Mouse (Mus musculus) left cerebral cortex, postnatal 25 days (tissue): Measurements from ENCODE around the gene Slc35d3. TPM values are rescaled to one million over a fixed set of nuclear protein-coding genes. Genes with fewer than 3 reads are reported as not detected.
A peak's percentile ranks its signal among the peaks of the same experiment; 100 is the strongest.

ENCODE experiments used
- DNase-seq, 2 experiments: peaks; one replicate each; pipeline ENCODE4 v3.0.0; 2022; ENCODE audit warnings: low spot score in 2 of 2, mixed read lengths in 1 of 2
- intact Hi-C: fragments of 180-260 bp; cut with DNase I; formaldehyde crosslinking; loops from one replicate; pipeline ENCODE4 v1.15.1; 2025
- total RNA-seq, 2 experiments: library from RNA; stranded (reverse); gene quantifications; 2 replicates each; pipeline ENCODE4 v1.2.3; 2021

The Slc35d3 gene
- total RNA-seq, 2 experiments from 2014 or later = 0.85 to 5.2 TPM

DNA sequence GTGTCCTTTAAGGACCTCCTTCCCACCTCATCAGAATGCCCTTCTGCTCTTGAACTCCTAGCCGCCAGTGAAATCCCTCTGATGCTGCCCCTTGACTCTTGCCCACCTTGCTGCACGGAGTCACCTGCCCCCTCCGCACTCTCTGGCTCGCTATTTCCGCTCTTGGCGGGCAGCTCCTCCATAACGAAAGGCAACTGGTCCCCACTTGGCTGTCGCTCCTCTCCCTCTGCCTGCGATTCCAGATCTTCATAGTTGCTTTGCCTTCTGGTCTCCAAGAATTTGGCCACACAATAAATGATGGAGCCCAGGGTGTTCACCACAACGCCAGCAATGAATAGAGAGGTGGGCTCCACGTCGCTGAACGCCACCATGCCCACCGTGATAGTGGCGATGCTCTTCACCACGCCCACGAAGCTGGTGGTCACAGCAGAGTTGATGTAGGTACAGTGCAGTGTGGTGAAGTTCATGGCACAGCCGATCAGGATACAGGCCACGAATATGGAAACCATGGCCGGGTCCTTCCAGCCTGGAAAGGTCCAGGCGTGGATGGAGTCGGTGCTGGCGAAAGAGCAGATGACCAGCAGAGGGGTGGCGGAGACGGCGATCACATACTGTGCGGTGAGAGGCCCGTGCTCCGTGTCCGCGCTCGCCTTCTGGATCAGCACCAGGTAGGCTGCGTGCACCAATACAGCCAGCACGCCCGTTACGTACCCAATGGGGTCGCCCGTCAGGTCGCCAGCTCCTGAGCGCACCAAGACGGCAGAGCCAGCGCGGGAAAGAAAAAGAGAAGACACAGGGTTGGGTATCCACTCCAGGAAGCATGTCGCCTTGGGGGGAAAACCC, 2.1 kb downstream of the Slc35d3 start:
- DNase-seq = no peak
- intact Hi-C loops = no loop called here

DNA sequence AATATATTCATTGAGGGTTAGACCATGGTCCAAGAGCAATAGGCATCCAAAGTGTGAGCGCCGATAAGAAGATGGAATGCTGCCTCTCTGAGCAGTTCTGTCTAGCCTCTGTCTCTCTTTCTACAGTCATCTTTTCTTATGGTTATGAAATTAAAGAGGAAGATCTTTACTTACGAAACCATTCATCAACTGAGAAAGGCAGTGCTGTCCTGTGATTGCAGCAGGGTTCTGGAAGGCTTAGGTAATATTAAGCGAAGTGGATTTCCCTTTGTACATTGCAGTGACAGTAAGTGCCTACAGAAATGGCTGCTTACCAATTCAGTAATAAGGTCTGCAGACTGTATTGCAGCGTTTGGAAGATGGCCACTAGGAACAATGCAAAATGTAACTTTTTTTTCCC, 11.4 kb downstream of the Slc35d3 start:
- intact Hi-C loops = no loop called here
- no peak for DNase-seq

DNA sequence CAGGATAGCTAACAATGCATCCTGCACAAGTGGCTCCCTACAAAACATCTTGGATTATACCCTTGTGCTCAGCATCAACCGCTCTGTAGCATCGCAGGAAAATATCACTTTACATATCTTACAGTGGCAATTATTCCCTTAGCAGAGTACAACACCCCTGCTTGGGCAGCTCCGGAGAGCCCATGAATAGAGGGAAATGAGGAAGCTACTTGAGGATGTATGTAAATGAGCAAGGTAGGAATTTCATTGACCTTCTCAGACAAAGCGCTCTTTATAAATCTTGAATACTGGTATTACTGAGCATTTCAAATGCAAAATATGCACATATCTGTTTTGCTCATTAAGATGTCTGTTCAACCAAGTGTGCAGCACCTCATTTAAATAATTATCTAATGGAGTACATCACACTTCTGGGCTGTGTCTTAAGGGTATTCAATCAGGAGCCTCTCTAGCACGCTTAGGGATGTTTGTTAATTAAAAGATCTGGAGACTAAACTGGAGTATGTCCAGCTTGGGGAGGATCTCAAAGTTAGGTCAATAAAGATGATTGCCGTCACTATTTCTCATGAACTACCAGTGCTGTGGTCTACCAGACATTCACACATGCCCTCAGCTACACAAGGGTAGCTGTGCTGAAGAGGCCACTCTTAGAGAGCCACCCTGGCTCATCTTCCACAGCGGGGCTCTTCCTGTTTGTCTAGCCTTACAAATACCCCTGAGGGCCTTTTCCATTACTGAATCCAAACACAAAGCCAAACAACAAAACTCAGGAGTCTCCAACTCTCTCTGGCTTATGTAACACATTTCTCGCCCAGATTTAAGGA, 15.2 kb downstream of the Slc35d3 start:
- DNase-seq = no peak
- intact Hi-C loops = no loop called here

DNA sequence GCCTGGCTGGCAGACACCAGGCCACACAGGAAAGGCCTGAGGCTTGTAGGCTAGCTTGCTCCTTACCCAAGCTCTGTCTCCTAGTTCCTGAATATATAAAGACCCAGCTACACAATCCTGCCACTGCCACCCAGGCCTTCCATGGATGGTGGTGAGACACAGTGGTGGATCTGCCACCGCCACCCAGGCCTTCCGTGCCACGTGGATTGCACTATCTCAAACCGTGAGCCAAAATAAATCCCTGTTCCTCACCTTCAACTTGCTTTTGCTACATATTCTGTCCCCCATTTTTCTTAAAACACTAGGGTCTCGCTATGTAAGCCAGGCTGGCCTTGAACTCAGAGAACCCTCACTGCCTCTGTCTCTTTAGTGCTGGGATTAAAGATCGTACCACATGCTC, 17.0 kb downstream of the Slc35d3 start:
- intact Hi-C loops = no loop called here
- DNase-seq = no peak

DNA sequence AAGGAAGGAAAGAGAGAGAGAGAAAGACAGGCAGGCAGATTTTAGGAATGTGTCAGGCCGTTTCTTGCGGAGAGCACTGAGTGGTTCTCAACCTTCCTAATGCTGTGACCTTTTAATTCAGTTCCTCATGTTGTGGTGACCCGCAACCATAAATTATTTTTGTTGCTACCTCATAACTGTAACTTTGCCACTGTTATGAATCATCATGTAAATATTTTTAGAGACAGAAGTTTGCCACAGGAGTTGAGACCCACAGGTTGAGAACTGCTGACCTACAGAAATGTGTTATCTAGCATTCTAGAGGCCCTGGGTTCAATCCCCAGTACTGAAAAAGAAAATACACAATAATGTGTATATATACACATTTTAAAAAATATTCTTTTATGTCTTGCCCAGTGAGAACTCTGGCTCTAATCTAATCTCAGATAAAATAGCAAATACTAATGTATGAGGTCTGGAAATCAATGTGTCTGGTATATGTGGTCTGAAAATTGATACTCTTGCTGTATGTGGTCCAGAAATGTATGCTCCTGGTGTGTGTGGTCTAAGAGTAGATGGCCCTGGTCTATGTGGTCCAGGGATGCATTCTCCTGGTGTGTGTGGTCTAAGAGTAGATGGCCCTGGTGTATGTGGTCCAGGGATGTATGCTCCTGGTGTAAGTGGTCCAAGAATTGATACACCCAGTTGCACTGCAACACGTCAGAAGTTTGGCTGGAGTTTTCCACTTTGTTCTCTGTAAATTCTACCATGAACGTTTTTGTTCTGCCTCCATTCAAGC, 20.0 kb downstream of the Slc35d3 start:
- DNase-seq = no peak
- intact Hi-C loops = no loop called here

DNA sequence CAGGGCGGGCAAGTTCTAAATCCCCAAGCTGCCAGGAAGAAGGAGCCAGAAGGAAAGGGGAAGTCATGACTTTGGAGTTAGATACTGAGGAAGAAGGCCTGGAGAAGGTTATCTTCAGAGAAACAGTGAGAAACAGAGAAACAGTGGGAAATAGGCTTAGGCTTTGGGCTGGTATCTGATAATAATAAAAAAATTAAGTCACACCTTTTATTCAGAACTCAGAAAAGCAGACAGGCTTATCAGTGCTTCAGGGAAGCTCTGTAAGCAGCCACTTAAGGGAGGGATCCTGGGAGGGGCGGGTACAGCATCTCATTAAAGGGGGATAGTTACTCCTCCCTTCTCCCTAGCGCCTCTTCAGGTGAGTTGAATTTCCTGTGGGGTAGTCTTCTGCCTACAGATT, 30.3 kb downstream of the Slc35d3 start:
- intact Hi-C loops = no loop called here
- no peak for DNase-seq

DNA sequence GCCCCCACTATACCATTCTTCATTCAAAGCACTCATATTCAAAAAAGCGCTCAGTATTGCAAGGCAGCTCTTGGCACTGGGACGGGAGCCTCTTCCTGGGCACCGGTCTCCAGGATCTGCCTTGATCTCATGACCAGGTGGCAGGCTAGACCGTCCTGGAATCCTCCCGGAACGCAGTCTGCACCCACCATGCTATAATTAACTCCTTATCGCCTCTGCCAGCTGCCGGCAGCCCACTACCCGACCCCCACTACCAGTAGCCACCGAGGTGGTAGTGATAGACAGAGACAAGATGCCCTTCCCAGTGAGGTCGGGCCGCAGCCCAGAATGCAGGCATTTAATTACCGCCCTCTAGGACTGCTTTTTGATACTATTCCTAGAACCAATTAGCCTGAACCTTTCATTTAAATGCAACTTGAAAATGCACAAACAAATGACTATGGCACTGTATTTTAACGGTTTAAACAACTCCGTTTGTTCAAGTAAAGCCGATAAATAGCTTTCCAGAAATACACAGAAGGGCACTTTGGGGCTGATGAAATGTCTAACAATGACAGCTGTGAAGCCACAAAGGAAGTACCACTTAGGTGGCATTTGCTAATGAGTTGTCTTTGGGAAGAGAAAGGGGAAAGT, 32.4 kb downstream of the Slc35d3 start:
- DNase-seq = no peak
- intact Hi-C loops = loop anchor here (10.0 kb wide), 1 partner anchor 574 kb away; no protein-coding TSS in a partner anchor

DNA sequence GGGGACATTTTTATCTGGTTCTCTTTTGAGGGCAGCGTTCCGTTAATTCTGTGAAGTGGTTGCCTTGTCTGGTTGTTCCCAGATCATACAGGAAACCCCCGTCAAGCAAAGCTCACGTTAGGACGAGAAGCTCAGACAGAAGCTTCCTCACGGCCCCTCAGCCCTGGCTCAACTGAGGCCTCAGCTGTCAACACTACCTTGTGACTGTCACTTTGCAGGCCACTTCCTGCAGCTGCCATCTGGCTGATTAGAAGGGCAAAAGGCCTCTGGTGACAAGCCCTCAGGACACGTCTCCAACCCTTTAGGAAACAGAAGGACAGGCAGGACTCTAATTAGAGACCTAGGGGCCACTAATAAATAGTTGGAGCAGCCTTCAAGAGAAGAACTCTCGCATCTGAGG, 35.9 kb downstream of the Slc35d3 start:
- intact Hi-C loops = loop anchor here (10.0 kb wide), 1 partner anchor 571 kb away; no protein-coding TSS in a partner anchor

DNA sequence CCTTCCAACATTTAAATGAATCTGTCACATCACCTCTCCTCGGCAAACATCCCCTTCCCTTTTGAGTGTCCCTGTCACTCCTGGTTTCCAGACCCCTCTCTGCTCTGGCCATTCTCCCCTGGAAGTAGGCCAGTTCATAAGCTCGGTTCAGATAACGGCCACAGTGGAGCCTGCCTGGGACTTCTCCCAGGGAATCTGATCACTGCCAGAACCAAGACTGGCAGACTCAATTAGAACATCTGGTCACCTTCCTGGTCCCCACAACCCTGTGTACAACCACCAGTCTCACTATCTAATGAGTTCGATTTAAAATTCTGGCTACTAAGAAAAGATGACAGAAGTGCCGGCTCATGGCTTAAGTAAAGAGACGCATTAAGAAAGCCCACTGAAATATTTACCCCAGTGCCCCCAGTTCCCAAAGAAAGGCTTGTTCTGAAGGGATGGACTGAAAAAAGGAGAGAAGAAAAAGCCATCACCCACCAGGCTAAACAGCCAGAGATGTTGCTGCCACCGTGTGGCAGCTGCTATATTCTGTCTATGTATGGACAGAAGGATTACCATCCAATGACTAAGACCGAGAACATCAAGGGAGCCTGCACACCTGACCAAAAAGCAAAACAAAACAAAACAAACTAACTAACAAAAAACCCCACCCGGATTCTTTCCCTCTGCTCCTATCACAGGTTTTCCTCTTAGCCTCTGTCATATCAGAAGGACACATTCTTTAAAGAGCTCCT, 39.7 kb downstream of the Slc35d3 start:
- intact Hi-C loops = loop anchor here (2.0 to 10.0 kb wide), 2 partner anchors 99 to 567 kb away; partner anchors contain the start of gene Il20ra
- DNase-seq = peak; percentile 40 to 58

More for the DNA sequence above, 35.9 kb downstream of the Slc35d3 start:
- no peak for DNase-seq

DNA sequence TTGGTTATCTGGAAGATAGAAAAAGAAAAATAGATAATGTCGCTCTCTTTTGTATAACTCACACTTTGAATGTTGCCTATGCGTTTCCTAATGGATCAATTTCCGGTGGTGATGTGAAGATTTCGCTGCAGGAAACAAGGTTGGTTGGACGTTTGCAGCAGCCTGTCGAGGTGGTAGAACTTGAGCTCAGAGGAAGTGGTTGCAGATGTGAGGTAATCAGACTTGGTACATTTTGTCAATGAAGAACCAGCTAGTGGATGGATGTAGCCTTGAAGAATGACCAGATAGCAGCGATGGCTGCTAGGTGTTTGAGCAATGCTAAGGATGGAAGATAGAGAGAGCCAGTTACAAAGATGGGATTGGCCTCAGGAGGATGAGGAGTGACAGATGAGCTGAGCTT, 46.5 kb downstream of the Slc35d3 start:
- intact Hi-C loops = no loop called here
- no peak for DNase-seq

DNA sequence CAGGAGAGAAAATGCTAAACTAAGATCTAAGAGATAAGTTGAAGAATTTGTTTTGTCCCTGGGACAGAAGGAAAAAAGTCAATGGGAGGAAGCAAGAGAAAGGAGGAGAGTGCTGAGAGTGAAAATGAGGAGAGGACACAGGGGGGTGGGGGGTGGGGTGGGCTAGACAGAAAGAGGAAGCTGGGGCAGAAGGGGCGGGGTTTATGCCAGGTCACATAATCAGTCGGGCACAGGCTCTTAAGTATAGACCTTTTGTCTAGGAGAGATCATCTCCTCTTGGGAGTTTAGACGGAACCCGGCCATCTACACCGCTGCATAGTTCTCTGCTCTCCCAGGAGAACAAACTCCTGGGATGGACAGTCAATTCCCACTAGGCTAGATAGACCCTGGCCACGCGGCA, 48.3 kb downstream of the Slc35d3 start:
- no peak for DNase-seq
- intact Hi-C loops = no loop called here

Other genes with a start within 250 kb of the Slc35d3 start
- not detected for gene Il22ra2, start 229.5 kb downstream of the Slc35d3 start, total RNA-seq
- under 1 TPM; 0.32 to 0.73 TPM for gene Il20ra, start 138.9 kb downstream of the Slc35d3 start, total RNA-seq
- 10 to 100 TPM; 24.3 to 27.1 TPM for gene Pex7, start 56.2 kb upstream of the Slc35d3 start, total RNA-seq
- gene Map3k5, start 83.0 kb upstream of the Slc35d3 start, total RNA-seq = 10 to 100 TPM; 46.4 to 56.3 TPM